Mouse (Mus musculus) spleen, adult 2 months (tissue): ENCODE measurements around the gene Eml1. TPM values are rescaled to one million over a fixed set of nuclear protein-coding genes. Genes with fewer than 3 reads are reported as not detected.

Experiments
- DNase-seq, 2 experiments: peaks; one replicate each; pipeline versions ENCODE4 v3.0.0 to v3.0.0-alpha.2; 2012 to 2021; ENCODE audit warnings: low spot score in 2 of 2, low read depth in 1 of 2
- H3K27ac ChIP-seq: fragments of 200-500 bp; 2 replicates; pipeline ENCODE4 v1.5.1; 2012; ENCODE audit warnings: low read length, inconsistent platforms; ENCODE audit not compliant: insufficient read depth
- H3K27me3 ChIP-seq: fragments of 200-500 bp; 2 replicates; pipeline ENCODE4 v1.6.1; 2012; ENCODE audit warnings: mild to moderate bottlenecking, moderate library complexity, low read length, inconsistent platforms; ENCODE audit not compliant: control insufficient read depth, insufficient read depth
- H3K36me3 ChIP-seq: fragments of 200-500 bp; 2 replicates; pipeline ENCODE4 v1.6.1; 2012; ENCODE audit warnings: mild to moderate bottlenecking, low read length, inconsistent platforms; ENCODE audit not compliant: control insufficient read depth, insufficient read depth
- H3K4me1 ChIP-seq: fragments of 200-500 bp; 2 replicates; pipeline ENCODE4 v1.6.1; 2011; ENCODE audit warnings: inconsistent platforms; ENCODE audit not compliant: control insufficient read depth, insufficient read depth, insufficient read length
- H3K4me3 ChIP-seq: fragments of 200-500 bp; 2 replicates; pipeline ENCODE4 v1.5.1; 2011; ENCODE audit warnings: mild to moderate bottlenecking, inconsistent platforms; ENCODE audit not compliant: insufficient read depth, insufficient read length; ENCODE audit errors: extremely low read depth
- CTCF ChIP-seq: fragments of 200-500 bp; IDR thresholded peaks from 2 replicates; pipeline ENCODE4 v1.5.1; 2011; ENCODE audit warnings: mild to moderate bottlenecking, inconsistent platforms; ENCODE audit not compliant: insufficient read depth, insufficient read length, insufficient replicate concordance; ENCODE audit errors: extremely low read depth
- POLR2A ChIP-seq: fragments of 200-500 bp; IDR thresholded peaks from 2 replicates; pipeline ENCODE4 v1.6.1; 2011; ENCODE audit warnings: low read depth, low read length, inconsistent platforms
- WGBS: fragments of 180-500 bp; shearing (Covaris S2); methylation state at CpG from one replicate; pipeline ENCODE4 v1.1.7; 2018; 5-methylcytosine and 5-hydroxymethylcytosine counted together
- polyA plus RNA-seq: library from polyadenylated mRNA; depleted of rRNA; stranded (reverse); fragments of >200 nt; gene quantifications from 2 replicates; pipeline ENCODE4 v1.2.3, GENCODE M21; 2012

Eml1 gene
- polyA plus RNA-seq, 1 experiment: 9.3 TPM

GRCm38 (mm10) chr12:108453561-108454044 is 82.8 kb downstream of the Eml1 start:
- no peaks in the 10 kb centered on the region; the same call in 1 of the 2 replicates for H3K4me1 ChIP-seq
- TF ChIP-seq POLR2A (no peak), CTCF (no peak)
- no peak overlapping the region for H3K27ac ChIP-seq
- H3K4me3 ChIP-seq: no peak overlapping the region
- no peak for DNase-seq
- H3K36me3 ChIP-seq: no peaks in the 10 kb centered on the region
- no peaks in the 10 kb centered on the region for H3K27me3 ChIP-seq
- WGBS: 22% methylated on average over 8 of the region's 8 CpGs

- H3K4me1 ChIP-seq: no peaks in the 10 kb centered on the region; the same call in 1 of the 2 replicates
- H3K27ac ChIP-seq: no peak overlapping the region
- H3K27me3 ChIP-seq: no peaks in the 10 kb centered on the region
- WGBS: 66% methylated on average over 4 of the region's 4 CpGs
- no peaks in the 10 kb centered on the region for H3K36me3 ChIP-seq
- no peak for DNase-seq
- H3K4me3 ChIP-seq: no peak overlapping the region
- no peak for TF ChIP-seq POLR2A
- TF ChIP-seq CTCF: no peak
Observed at GRCm38 (mm10) chr12:108455004-108455403, 84.2 kb downstream of the Eml1 start.

GRCm38 (mm10) chr12:108472898-108473297 is 102.1 kb downstream of the Eml1 start:
- H3K4me3 ChIP-seq: no peak overlapping the region

DNA sequence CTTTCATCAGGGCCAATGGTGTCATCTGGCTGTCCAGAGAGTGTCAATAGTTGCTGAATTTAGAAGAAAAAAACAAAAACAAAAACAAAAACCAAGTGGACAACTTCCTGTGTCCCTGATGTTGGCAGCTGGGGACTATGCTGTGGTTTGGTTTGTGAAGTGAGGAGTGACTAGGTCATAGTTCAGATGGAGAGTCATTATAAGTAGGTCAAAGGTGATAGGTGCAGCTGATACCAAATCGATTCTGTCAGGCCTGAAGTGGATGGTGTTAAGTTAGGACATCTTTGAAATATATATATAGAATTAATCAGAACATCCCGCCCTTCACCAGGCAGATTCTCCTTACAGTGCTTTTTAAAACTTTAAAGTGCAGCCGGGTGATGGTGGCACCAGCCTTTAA is 103.7 kb downstream of the Eml1 start:
- no peak for DNase-seq
- Histone ChIP-seq H3K4me1 (no peaks in the 10 kb centered on the region), H3K27me3 (no peaks in the 10 kb centered on the region), H3K4me3 (no peak overlapping the region), H3K27ac (no peak overlapping the region), H3K36me3 (no peaks in the 10 kb centered on the region)
- TF ChIP-seq POLR2A (no peak), CTCF (no peak)
- 78% methylated on average over 3 of the region's 3 CpGs for WGBS

More at GRCm38 (mm10) chr12:108472898-108473297, 102.1 kb downstream of the Eml1 start:
- WGBS: 93% methylated on average over 1 of the region's 1 CpGs
- Histone ChIP-seq H3K4me1 (no peaks in the 10 kb centered on the region), H3K27ac (no peak overlapping the region), H3K36me3 (no peaks in the 10 kb centered on the region), H3K27me3 (no peaks in the 10 kb centered on the region)
- no peak for DNase-seq
- no peak for TF ChIP-seq CTCF
- no peak for TF ChIP-seq POLR2A

DNA sequence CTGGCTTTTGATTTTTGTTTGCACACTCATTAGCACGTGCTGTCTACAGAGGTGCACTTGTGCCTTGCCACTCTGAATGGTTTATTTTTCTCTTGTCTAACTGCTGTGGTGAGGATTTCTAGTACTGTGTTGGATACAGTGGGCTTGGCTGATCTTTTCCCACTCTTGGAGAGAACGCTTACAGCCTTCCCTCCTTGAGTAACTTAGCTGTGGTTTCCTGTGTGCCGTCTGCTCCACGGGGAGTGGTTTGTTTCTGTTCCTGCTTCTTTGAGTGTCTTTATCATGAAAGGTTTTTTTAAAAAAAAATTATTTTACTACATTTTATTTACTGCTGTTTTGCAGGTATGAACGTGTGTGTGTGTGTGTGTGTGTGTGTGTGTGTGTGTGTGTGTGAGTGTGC is 108.0 kb downstream of the Eml1 start:
- no peak for DNase-seq
- Histone ChIP-seq H3K4me3 (no peak overlapping the region), H3K27me3 (no peaks in the 10 kb centered on the region), H3K27ac (no peak overlapping the region), H3K36me3 (no peaks in the 10 kb centered on the region), H3K4me1 (no peaks in the 10 kb centered on the region)
- TF ChIP-seq POLR2A (no peak), CTCF (no peak)
- WGBS: 16% methylated on average over 5 of the region's 5 CpGs

GRCm38 (mm10) chr12:108480704-108481365 is 110.1 kb downstream of the Eml1 start:
- H3K4me1 ChIP-seq: no peaks in the 10 kb centered on the region
- WGBS: 51% methylated on average over 9 of the region's 9 CpGs
- H3K27ac ChIP-seq: no peak overlapping the region
- no peaks in the 10 kb centered on the region for H3K36me3 ChIP-seq
- DNase-seq: no peak
- TF ChIP-seq CTCF (no peak), POLR2A (no peak)
- H3K27me3 ChIP-seq: no peaks in the 10 kb centered on the region
- no peak overlapping the region for H3K4me3 ChIP-seq

DNA sequence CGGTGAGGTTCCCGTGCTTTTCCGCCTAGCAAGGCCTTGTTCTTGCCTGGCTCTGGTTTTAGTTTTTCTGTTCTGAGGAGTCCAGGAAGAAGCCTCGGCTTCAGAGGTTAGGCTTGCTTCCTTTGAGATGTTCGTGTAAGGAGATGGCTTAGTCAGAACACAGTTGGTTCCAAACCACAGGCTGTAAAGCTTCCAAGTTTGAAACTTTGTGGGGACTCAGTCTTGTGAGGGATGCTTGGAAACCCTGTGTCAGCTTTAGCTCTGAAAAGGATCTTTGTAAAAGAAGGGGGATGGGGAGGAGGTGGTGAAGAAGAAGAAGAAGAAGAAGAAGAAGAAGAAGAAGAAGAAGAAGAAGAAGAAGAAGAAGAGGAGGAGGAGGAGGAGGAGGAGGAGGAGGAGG is 118.3 kb downstream of the Eml1 start:
- Histone ChIP-seq H3K4me1 (no peaks in the 10 kb centered on the region), H3K27ac (no peak overlapping the region), H3K4me3 (no peak overlapping the region), H3K27me3 (no peaks in the 10 kb centered on the region), H3K36me3 (no peaks in the 10 kb centered on the region)
- TF ChIP-seq POLR2A: no peak
- TF ChIP-seq CTCF: no peak
- no peak for DNase-seq
- 61% methylated on average over 5 of the region's 5 CpGs for WGBS
